Comparison of ENCODE assay signal across 14 mouse cellular contexts in genomic region chr4:50036079-50036478, GRCm38 (mm10).
DNase-seq lines count a peak whose midpoint lies in the region; ATAC-seq and TF ChIP-seq lines count a peak whose summit lies in the region.
"Had no signal": no experiment of that assay in that cellular context is flagged by ENCODE, and none has a peak within 500 bp of the region (broad histone marks: within the 10 kb centered on the region; RNA-seq: fewer than 3 reads in every experiment).

No protein-coding gene starts in this region.

- peak; percentile 7 for DNase-seq in forebrain, embryonic 14.5 days (ENCODE audit: low spot score)
- DNase-seq in liver = peak; percentile 5
- no peak for DNase-seq in liver, postnatal 0 days
- DNase-seq in embryo, embryonic 11 days = peak; percentile 39
- peak; percentile 15 for DNase-seq in retina, postnatal 1 day
- no peak for DNase-seq in neural tube, embryonic 10.5 days (ENCODE audit: extremely low spot score, low spot score)
- DNase-seq: cerebellum, adult 8-10 months; thymus, adult 18-20 months had no signal

- H3K4me1 ChIP-seq in forebrain, embryonic 14.5 days (ENCODE audit: control insufficient read depth, insufficient read depth, low read length) = no peaks in the 10 kb centered on the region
- H3K4me1 ChIP-seq in forebrain, embryonic 16.5 days (replicated peaks; ENCODE audit: control insufficient read depth, insufficient read depth, low read length) = no peaks in the 10 kb centered on the region
- H3K4me1 ChIP-seq in liver, postnatal 0 days (ENCODE audit: insufficient read depth) = no peaks in the 10 kb centered on the region
- no peaks in the 10 kb centered on the region for H3K4me1 ChIP-seq in forebrain, embryonic 12.5 days

- no peaks in the 10 kb centered on the region for H3K27me3 ChIP-seq in forebrain, embryonic 14.5 days (replicated peaks; ENCODE audit: control insufficient read depth, insufficient read depth, low read length)
- H3K27me3 ChIP-seq in forebrain, embryonic 16.5 days (replicated peaks; ENCODE audit: control insufficient read depth, insufficient read depth, low read length) = no peaks in the 10 kb centered on the region
- H3K27me3 ChIP-seq in liver, postnatal 0 days (ENCODE audit: insufficient read depth, low read length) = no peaks in the 10 kb centered on the region
- no peaks in the 10 kb centered on the region for H3K27me3 ChIP-seq in forebrain, embryonic 12.5 days
- H3K27me3 ChIP-seq: forebrain, embryonic 15.5 days; heart, embryonic 13.5 days had no signal

- H3K9me3 ChIP-seq in forebrain, embryonic 14.5 days (replicated peaks; ENCODE audit: control insufficient read depth, low read length) = no peaks in the 10 kb centered on the region
- no peaks in the 10 kb centered on the region for H3K9me3 ChIP-seq in forebrain, embryonic 16.5 days (ENCODE audit: control insufficient read depth, low read length)
- no peaks in the 10 kb centered on the region for H3K9me3 ChIP-seq in liver, postnatal 0 days (ENCODE audit: low read length)
- no peaks in the 10 kb centered on the region for H3K9me3 ChIP-seq in forebrain, embryonic 12.5 days
- H3K9me3 ChIP-seq: forebrain, embryonic 15.5 days; heart, embryonic 13.5 days had no signal

- TF ChIP-seq EP300 in liver, postnatal 0 days (IDR thresholded peaks at IDR 0.05; ENCODE audit: low read depth) = no peak

- no peak overlapping the region for H3K4me3 ChIP-seq in forebrain, embryonic 14.5 days (ENCODE audit: low read depth, low read length)
- H3K4me3 ChIP-seq in forebrain, embryonic 16.5 days (replicated peaks; ENCODE audit: low read length) = no peak overlapping the region
- no peak overlapping the region for H3K4me3 ChIP-seq in liver, postnatal 0 days (ENCODE audit: low read depth, low read length)
- no peak overlapping the region for H3K4me3 ChIP-seq in forebrain, embryonic 12.5 days (replicated peaks)
- H3K4me3 ChIP-seq: forebrain, embryonic 15.5 days; heart, embryonic 13.5 days had no signal

- no peak for TF ChIP-seq CTCF in liver, postnatal 0 days (IDR thresholded peaks at IDR 0.05; ENCODE audit: low read depth)

- WGBS in forebrain, embryonic 14.5 days = 68% methylated on average over 6 of the region's 6 CpGs
- 63% methylated on average over 6 of the region's 6 CpGs for WGBS in forebrain, embryonic 16.5 days
- WGBS in liver, postnatal 0 days (ENCODE audit: insufficient replicate concordance) = 57% methylated on average over 6 of the region's 6 CpGs
- WGBS in forebrain, embryonic 12.5 days = 68% methylated on average over 6 of the region's 6 CpGs

- no peak overlapping the region for H3K4me2 ChIP-seq in forebrain, embryonic 14.5 days (ENCODE audit: low read length)
- no peak overlapping the region for H3K4me2 ChIP-seq in forebrain, embryonic 16.5 days (ENCODE audit: low read length)
- no peak overlapping the region for H3K4me2 ChIP-seq in liver, postnatal 0 days (ENCODE audit: low read depth, low read length)
- no peak overlapping the region for H3K4me2 ChIP-seq in forebrain, embryonic 12.5 days
- H3K4me2 ChIP-seq: forebrain, embryonic 15.5 days; heart, embryonic 13.5 days had no signal

- no peak overlapping the region for H3K9ac ChIP-seq in forebrain, embryonic 14.5 days (ENCODE audit: low read length)
- H3K9ac ChIP-seq in forebrain, embryonic 16.5 days (replicated peaks; ENCODE audit: low read depth, low read length) = no peak overlapping the region
- no peak overlapping the region for H3K9ac ChIP-seq in liver, postnatal 0 days (replicated peaks)
- no peak overlapping the region for H3K9ac ChIP-seq in forebrain, embryonic 12.5 days
- H3K9ac ChIP-seq: forebrain, embryonic 15.5 days; heart, embryonic 13.5 days; liver, embryonic 14.5 days had no signal

- no peak for ATAC-seq in forebrain, embryonic 14.5 days
- ATAC-seq in forebrain, embryonic 16.5 days = no peak
- ATAC-seq in liver, postnatal 0 days = no peak
- no peak for ATAC-seq in forebrain, embryonic 12.5 days (ENCODE audit: low FRiP score)
- ATAC-seq: CD4-positive, CD25-positive, alpha-beta regulatory T cell, adult 4 months; forebrain, embryonic 15.5 days had no signal

- H3K36me3 ChIP-seq in forebrain, embryonic 14.5 days (ENCODE audit: control insufficient read depth, insufficient read depth, low read length) = no peaks in the 10 kb centered on the region
- no peaks in the 10 kb centered on the region for H3K36me3 ChIP-seq in forebrain, embryonic 16.5 days (ENCODE audit: control insufficient read depth, insufficient read depth)
- no peaks in the 10 kb centered on the region for H3K36me3 ChIP-seq in liver, postnatal 0 days (replicated peaks; ENCODE audit: insufficient read depth, low read length)
- no peaks in the 10 kb centered on the region for H3K36me3 ChIP-seq in forebrain, embryonic 12.5 days (replicated peaks)
- H3K36me3 ChIP-seq: forebrain, embryonic 15.5 days; heart, embryonic 13.5 days had no signal

- H3K27ac ChIP-seq in forebrain, embryonic 14.5 days (ENCODE audit: low read depth, low read length) = no peak overlapping the region
- H3K27ac ChIP-seq in forebrain, embryonic 16.5 days (ENCODE audit: low read length) = no peak overlapping the region
- H3K27ac ChIP-seq in liver, postnatal 0 days (ENCODE audit: low read depth) = no peak overlapping the region
- H3K27ac ChIP-seq in forebrain, embryonic 12.5 days = no peak overlapping the region
- H3K27ac ChIP-seq: forebrain, embryonic 15.5 days; heart, embryonic 13.5 days; liver, embryonic 14.5 days had no signal

Comparison
In these comparisons a context has a peak if more than half of its experiments do, and no peak if none do; other contexts are left out.
1. DNase-seq: peak in forebrain, embryonic 14.5 days (single experiment), liver (single experiment), embryo, embryonic 11 days (single experiment) and retina, postnatal 1 day (single experiment); none in liver, postnatal 0 days (single experiment) and neural tube, embryonic 10.5 days (single experiment).